Mouse (Mus musculus): ENCODE data around the gene Col18a1.
A peak's percentile ranks its signal among the peaks of the same experiment; 100 is the strongest.
"Not testable (repeated sequence)": the region's sequence is repeated elsewhere in the genome, so short reads cannot be mapped to it uniquely, and the experiment has no call there.

Col18a1 gene

DNA sequence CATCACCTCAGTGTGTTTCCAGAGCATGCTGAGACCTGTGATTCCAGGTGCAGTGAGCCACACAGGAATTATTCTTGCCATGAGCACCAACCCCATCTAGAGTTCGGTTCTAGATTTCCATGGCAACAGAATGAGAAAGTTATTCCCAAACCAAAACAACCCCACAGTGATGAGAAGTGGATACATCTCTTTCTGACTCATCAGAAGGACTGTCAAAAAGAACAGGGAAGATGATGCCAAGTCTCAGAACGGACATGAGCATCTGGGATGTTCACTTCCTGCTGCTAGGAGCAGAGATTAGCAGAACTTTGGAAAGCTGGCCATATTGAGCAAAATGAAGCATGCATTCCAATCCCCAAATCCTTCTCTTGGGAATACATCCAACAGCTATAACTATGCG is 13.8 kb upstream of the Col18a1 start:
- DNase-seq = no peak

DNA sequence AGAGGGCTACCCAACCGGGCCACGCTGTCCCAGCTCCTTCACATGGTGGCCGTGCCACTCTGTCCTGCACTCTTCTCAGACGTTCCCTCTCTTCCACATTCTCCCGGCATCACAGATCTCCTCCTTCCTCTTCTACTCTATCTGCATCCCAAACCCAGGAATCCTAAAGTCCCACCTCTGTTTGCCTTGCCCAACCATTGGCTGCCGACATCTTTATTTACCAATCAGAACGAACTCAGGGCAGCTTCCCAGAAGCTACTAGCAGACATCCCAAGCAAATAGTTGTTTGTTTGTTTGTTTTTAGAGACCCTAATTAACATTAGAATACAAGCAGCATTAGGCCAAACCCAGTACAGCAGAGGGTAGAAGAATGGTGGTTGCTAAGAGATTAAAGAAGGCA is 12.3 kb upstream of the Col18a1 start:
- DNase-seq = no peak

- no peak for DNase-seq
Measured at GRCm38 (mm10) chr10:77170400-77170799, 4.1 kb upstream of the Col18a1 start.

GRCm38 (mm10) chr10:77165318-77165945 is 916 bp downstream of the Col18a1 start:
- DNase-seq = peak; percentile 25

DNA sequence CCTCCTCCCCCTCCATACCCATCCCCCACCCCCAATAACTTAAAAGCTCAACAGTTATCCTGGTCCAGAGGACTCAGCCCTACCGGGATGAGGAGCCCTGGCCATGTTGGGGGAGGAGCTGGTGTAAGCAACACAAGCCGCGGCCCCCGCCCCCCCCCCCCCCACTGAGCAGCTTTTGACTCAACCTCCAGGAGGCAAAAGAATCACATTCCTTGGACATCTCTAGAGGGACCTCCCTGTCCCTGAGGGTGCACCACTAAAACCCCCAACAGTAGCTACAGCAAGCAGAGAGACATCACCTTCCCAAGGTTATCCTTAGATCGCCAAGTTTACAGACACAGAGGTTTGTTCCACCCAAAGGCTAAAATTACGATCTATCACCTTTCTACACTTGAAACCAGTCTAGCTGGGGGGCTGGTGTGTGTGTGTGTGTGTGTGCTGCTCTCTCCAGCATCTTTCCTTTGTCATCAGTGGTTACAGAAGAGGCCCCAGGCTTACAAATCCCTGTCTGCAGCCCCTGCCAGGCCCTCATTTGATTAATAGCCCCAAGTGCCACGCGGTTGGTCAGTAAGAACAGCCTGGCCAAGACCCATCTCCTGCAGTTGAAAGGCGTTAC is 1.8 kb downstream of the Col18a1 start:
- no peak for DNase-seq

DNA sequence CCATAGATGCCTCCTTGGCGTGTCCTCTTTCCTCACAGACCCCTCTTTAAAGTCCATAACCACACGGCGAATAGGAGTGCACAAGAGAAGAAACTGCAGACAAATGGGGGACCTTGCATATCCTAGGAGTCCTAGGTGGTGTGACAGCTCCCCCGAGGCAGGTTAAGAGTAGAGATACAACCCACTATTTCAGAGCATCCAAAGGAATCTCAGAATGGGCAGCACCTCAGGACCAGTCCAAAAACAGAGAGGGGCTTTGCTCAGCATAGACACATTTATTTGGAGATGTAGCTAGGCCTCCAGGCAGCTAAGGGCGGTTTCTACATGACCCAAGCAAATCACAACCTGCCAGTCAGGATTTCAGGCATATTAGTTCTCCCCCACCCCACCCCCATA is 2.3 kb downstream of the Col18a1 start:
- DNase-seq = no peak

DNA sequence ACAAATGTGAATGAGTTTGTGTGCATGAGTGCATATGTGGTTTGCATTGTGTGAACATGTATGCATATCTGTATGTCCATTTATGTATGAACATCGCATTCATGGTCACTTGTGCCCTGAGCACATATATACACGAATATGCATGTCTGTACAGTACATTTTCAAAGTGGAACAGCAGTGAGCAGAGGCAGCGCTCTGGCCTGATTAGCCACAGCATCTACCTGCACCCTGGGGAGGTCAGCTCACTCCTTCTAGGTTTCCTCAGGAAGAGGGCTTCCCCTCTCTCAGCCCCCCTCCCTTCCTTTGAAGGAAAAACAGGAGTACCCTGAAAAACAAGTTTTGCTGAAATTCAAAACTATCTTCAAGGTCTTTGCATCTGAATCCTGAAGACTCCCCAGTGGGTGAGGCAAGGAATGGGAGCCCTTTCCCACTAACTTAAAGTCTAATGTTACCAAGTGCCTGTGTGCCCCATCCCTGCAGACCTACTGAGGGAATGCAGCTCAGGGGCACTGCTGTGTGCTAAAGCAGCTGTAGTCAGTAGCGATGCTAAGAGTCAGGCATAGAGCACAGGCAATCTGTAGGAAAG is 2.9 kb downstream of the Col18a1 start:
- DNase-seq = no peak

- no peak for DNase-seq
Measured at GRCm38 (mm10) chr10:77159573-77159972, 6.8 kb downstream of the Col18a1 start.

- no peak for DNase-seq
Measured at GRCm38 (mm10) chr10:77158948-77159347, 7.4 kb downstream of the Col18a1 start.

DNA sequence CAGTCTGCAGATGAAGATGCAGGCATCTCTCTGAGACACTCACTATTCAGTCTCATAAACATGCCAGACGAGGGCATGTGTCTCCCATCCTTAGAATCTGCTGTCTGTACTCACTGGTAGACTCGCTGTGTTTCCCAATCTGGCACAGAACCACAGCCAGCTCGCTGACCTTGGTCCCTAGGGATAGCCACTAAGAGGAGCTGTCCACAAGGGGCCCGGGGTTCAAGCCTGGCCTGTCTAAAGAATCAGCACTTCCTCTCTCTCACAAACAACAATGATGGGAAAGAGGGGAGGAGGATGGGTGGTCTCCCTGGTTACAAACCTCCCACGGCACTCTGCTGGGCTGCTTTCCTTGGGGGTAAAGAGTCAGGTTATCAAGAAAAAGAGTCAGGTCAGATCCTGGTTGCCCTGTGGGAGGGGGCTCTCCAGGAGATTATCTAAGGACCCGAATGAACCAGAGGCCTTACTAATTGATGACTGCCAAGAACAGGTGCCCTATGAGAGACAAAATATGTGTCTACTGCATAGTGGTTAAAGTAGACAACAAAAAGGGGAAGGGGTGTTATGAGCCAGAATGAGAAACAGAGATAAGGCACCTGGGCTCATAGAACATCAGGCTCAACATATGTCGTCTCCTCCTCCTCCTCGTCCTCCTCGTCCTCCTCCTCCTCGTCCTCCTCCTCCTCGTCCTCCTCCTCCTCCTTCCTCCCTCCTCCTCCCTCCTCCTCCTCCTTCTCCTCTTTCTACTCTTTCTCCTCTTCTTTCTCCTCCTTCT is 8.9 kb downstream of the Col18a1 start:
- no peak for DNase-seq

DNA sequence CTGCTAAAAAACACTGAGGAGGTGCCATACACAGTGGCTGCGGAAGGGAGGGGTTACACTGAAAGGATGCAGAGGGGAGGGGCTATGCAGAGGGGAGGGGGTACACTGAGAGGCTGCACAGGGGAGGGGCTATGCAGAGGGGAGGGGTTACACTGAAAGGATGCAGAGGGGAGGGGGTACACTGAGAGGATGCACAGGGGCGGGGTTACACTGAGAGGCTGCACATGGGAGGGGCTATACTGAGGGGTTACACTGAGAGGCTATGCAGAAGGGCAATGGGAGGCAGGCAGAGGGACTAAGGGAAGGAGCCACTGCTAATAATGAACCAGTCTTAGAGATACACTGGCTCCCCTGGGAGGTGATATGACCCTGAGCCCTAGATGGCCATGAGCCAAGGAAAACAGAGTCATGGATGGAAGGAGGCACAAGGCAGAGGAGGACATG is 14.1 kb downstream of the Col18a1 start:
- peak; percentile 41 for DNase-seq

DNA sequence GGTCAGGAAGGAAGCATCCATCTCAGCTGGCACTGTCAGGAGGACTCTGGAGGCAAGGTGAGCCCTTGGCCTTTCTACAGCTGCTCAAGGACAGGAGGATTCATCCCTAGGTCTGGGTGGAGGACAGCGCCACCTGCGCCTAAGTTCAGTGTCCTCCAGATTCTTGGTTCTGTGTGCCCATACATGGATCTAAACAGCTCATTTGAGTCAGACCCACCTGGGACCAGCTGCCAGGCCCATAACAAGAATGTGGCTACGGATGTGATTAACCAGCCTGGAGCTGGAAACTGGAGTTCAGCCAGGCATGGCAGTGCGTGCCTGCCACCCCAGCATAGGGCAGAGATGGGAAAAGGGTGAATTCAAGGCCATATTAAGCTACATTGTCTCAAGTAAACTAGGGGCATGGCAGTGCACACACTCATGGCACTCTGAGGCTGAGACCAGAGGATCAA is 14.8 kb downstream of the Col18a1 start:
- no peak for DNase-seq

GRCm38 (mm10) chr10:77150947-77151521 is 15.3 kb downstream of the Col18a1 start:
- DNase-seq = no peak

GRCm38 (mm10) chr10:77150016-77150415 is 16.3 kb downstream of the Col18a1 start:
- peak; percentile 41 for DNase-seq

DNA sequence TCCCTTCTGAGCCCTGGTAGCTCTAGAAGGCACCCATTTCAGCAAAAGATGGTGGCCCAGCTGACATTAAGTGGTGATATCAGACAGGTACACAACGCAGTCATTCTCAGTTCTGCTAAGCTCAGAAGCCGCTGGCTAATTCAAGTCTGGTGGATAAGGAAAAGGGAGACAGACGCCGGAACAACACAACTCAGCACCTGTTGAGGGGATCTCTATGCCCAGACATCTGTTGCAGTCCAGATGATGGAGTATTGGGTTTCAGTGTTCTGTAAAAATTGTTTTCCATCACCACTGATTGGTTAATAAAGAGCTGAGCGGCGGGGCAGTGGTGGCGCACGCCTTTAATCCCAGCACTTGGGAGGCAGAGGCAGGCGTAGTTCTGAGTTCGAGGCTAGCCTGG is 18.8 kb downstream of the Col18a1 start:
- no peak for DNase-seq

GRCm38 (mm10) chr10:77146901-77147463 is 19.4 kb downstream of the Col18a1 start:
- DNase-seq = no peak

- DNase-seq = no peak
Measured at GRCm38 (mm10) chr10:77145946-77146345, 20.4 kb downstream of the Col18a1 start.

DNA sequence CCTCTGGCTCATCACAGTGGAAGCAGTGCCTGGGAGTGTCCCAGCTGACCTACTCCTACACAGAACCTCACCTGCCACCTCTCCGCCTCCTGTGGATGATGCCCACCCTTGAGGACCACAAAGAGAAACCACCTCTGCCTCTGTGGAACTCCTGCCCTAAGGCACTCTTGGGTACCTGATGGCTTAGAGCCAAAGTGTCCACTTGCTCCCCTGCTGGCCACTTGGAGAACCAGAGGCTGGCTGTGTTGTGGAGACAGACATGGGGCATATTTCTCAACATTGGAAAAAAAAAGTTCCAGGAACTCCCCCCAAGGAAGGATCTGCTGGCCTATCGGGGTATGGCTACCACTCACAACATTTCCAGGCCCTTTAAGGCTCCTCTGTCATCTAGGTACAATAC is 22.0 kb downstream of the Col18a1 start:
- peak; percentile 69 for DNase-seq

- DNase-seq = peak; percentile 67
Measured at GRCm38 (mm10) chr10:77142328-77142727, 24.0 kb downstream of the Col18a1 start.

- DNase-seq = no peak
Measured at GRCm38 (mm10) chr10:77138304-77138703, 28.0 kb downstream of the Col18a1 start.

GRCm38 (mm10) chr10:77136205-77136604 is 30.1 kb downstream of the Col18a1 start:
- DNase-seq = no peak

GRCm38 (mm10) chr10:77135274-77135829 is 31.0 kb downstream of the Col18a1 start:
- no peak for DNase-seq

- not testable (repeated sequence) for DNase-seq
Measured at GRCm38 (mm10) chr10:77134807-77135152, 31.6 kb downstream of the Col18a1 start.
